Mouse (Mus musculus) heart, adult 8-10 months (tissue): ENCODE measurements around the gene Hoxa7. TPM values are rescaled to one million over a fixed set of nuclear protein-coding genes. Genes with fewer than 3 reads are reported as not detected.

Experiments used
- DNase-seq: peaks from one replicate; pipeline ENCODE4 v3.0.0; 2022; ENCODE audit warnings: low spot score
- total RNA-seq, 4 experiments: library from RNA; stranded (reverse); gene quantifications; 2 replicates each; pipeline ENCODE4 v1.2.4; 2022

The Hoxa7 gene
- total RNA-seq, 4 experiments from 2014 or later, result 0.19 to 0.55 (median 0.31) TPM; not detected in 1

- no peak for DNase-seq
These were observed 18.2 kb upstream of the Hoxa7 start for GRCm38 (mm10) chr6:52239625-52240388.

GRCm38 (mm10) chr6:52238976-52239375 lies 17.3 kb upstream of the Hoxa7 start:
- DNase-seq, result no peak

DNA sequence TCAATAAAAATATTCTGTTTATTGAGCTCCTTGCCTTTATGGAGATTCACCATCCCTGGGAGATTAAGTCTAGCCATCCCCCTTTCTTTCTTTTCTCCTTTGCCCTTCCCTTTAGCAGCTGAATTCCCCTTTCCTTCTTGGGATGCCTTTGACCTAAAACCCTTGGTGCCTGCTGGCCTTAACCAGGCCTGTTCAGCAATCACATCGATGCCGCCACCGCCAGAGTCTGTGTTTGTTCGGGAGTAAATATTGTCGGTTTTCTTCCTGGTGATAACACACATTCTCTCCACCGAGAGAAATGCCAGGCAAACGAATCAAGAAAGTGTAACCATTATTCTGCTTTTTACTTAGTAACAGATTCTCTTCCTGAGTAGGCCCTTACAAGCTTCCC lies 16.5 kb upstream of the Hoxa7 start:
- DNase-seq, result no peak

GRCm38 (mm10) chr6:52237346-52238154 lies 15.9 kb upstream of the Hoxa7 start:
- no peak for DNase-seq

GRCm38 (mm10) chr6:52236806-52237205 lies 15.2 kb upstream of the Hoxa7 start:
- DNase-seq, result no peak

GRCm38 (mm10) chr6:52235866-52236265 lies 14.2 kb upstream of the Hoxa7 start:
- no peak for DNase-seq

DNA sequence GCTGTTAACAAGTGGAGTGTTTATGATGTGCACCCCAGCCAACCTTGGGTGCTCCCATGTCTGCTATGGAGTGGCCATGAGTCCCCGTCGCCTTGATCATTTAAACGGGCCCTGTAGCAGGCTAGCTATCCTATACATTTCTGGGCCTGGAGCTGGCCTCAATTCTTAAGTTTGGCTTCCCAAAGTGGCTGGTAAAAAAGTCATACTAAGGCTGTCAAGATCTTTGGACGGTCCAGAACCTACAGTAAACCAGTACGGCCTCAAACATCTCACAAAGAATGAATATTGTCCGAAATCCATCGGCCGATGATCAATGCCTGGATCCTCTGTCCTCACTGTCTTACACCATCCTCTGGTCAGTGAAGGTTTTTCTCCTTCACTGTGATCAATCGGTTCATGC lies 13.6 kb upstream of the Hoxa7 start:
- DNase-seq, result no peak

DNA sequence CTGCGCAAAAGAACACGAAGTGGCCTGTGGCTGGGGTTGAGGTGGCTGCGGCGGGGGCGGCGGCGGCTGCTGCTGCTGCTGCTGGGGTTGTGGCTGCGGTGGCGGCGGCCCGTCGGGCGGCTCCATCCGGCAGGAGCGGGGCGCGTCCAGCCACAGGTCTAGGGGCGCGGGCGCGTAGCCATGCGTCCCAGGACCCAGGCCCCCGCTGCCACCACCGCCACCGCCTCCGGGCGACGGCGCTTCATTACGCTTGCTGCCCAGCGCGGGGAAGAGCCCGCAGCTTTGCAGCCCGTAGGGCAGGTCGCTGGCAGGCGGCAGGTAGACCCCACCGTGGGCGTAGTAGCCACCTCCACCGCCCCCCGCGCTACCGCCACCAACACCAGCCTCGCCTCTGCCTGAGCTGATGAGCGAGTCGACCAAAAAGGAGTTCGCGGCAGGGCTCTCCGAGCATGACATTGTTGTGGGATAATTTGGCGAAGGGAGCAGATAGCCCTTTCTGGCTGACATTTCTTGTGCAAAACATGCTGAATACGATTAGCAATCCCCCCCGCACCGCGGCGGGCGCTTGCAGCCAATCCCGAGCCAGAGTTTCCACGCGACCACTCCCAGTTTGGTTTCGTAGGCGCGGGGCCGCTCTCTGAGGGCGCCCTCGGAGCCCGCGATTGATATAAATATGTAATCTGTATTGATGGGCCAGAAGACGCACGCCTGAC lies 12.9 kb upstream of the Hoxa7 start:
- DNase-seq, result no peak

DNA sequence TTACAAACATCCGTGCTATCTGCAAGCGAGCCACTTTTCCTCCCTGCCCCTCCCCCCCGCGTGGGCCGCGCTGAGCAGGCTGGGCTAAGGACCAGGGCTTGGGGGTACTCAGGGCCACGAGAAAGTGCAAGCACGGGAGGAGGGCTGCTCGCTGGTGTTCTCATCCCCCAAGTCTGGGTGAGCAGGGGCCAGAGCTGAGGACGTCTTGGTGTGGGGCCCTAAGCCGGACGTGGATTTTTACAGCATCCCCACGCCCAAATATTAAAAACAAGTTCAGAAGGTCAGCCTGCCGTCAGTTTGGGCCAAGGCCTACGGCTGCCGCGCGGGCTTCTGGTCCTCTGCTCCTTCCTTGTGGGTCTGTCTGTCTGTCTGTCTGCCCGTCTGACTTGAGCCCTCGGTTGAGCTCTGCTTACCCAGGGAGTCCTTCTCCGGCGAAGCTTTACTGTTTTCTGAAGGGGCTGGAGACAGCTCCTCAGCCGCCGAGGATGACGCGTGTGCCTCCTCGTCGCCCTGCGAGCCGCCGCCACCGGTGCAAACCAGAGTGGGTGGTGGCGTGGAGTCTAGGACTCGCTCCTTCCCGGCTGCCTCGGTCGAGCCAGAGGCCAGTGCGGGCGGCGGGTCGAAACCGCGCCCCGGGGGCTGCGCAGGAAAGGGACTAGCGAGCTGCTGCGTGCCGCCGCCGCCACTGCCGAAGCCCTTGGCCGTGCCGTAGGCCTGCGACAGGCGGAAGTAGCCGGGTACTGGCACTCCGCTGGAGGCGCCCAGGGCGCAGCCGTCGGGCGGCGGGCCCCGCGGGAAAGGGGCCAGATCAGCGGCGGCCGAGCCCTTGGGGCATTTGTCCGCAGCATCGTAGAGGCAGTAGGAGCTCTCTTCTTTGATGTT lies 12.1 kb upstream of the Hoxa7 start:
- no peak for DNase-seq

DNA sequence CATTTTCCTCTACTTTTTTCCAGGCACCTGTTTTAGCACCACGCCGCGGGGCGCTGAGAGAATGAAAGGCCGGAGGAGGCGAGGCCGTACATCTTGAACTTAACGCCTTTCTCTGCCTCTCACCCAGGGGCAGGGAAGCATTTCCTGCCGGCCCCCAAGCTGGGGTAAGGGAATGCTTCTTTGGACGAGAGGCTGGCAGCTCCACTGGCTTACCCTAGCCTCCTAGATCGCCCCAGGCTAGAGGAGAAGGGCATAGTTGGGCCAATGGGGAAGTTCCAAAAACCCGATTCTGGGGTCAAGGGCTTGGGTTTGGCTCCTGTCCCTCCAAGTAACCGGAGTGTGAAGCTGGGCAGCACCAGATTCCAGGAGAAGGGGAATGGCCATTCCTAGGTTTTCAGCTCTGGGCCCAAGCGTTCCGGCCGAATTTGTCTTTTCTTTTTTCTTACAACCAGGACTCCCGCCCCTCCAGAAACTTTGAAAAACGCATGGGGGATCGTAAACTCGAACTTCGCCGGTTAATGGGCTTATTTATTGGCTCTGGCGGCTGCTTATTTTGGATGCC lies 11.4 kb upstream of the Hoxa7 start:
- DNase-seq, result no peak

DNA sequence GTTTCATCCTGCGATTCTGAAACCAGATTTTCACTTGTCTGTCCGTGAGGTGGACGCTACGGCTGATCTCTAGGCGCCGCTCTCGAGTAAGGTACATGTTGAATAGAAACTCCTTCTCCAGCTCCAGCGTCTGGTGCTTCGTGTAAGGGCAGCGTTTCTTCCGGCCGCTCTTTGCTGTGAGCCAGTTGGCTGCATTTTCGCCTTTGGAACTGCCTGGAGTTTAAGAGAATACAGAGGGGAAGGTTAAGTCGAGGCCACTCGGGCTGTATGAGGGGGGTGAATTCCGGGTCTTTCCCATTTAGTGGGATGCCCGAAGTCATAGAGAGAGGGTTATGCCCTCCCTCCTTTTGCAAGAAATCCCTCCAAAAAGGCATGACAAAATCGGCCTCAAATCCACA lies 10.9 kb upstream of the Hoxa7 start:
- DNase-seq, result no peak

GRCm38 (mm10) chr6:52231885-52232567 lies 10.4 kb upstream of the Hoxa7 start:
- no peak for DNase-seq

DNA sequence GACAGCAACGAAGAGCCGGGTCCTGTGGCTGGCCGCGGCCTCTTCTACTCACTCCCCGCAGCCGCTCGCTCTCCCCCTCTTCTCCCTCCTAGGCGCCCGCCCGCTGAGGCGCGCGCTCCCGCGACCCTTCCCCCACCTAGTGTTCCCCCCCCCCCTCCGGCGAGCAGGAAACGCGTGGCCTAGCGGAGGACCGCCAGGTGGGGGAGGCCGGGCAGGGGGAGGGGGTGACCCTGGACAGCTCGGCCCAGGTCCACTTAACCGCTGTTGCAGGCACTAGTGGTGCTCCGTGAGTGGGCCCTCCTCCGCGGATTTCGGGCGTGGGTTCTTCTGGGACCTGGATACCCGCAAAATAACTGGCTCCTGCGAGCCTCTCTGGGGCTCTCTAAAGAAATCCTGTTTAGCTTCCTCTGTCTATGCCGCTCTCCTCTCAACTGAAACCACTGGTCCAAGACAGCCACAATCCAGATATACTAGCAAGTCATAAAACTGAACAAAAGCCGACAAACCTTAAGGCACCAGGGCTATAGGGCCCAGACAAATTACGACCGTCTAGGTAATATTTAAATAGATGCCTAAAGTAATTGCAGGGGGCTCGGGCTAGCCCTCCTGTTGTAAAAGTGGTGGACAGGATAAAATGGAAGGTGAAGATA lies 9.0 kb upstream of the Hoxa7 start, which contains the start of gene Hoxa9:
Gene Hoxa9 (minus strand): TSS at position 574 of the 650 bp plus-strand sequence.
- no peak for DNase-seq

- DNase-seq, result no peak
These were observed 8.1 kb upstream of the Hoxa7 start for GRCm38 (mm10) chr6:52229558-52230416.

- DNase-seq, result no peak
These were observed 7.1 kb upstream of the Hoxa7 start for GRCm38 (mm10) chr6:52228475-52229465.

DNA sequence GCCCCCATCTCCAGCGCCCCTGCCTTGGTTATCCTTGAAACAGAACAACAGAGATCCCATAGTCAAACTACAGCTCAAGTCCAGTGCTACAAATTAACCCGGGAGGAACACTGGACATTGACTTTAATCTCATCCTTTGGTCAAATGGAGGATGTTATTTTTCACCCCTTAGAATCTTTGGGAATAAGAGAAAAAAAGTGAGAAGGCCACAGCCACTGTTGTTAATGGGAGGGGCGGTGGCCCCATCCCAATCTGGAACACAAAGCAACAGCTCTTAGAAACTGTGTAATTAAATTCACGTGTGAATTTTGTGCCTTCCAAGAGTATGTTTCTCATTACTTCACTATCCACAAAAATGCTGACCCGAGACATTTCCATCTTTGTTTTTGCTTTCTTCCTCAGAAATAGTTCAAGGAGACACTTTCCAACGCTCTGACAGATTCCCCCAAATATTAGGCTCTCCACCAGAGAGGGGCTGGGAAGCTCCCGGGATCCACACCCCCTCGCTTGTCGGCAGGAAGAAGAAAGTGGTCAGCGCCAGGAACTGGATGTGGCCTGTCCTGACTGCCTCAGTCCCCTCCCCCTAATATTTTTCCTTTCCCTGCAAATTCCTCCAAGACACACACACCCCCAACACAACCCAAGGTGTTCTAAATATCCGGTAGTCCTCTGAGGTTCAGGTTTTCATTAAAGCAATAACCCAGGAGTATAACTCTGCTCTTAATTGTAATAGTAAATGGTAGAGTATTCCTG lies 6.0 kb upstream of the Hoxa7 start:
- DNase-seq, result no peak
